Mouse (Mus musculus): ENCODE measurements around the gene Arhgef18. TPM values are rescaled to one million over a fixed set of nuclear protein-coding genes. Genes with fewer than 3 reads are reported as not detected.

Arhgef18 gene
- total and polyA plus RNA-seq, 3 experiments, result 3.0 to 6.6 TPM; not detected in 1

DNA sequence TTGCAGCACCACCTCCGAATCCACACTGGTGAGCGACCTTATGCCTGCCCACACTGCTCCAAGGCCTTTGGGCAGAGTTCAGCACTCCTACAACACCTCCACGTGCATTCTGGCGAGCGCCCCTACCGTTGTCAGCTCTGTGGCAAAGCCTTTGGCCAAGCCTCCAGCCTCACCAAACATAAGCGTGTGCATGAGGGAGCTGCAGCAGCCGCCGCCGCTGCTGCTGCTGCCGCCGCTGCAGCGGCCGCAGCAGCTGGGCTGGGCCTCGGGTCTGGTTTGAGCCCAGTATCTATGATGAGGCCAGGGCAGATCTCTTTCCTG, 103.6 kb downstream of the Arhgef18 start:
- no peak overlapping the region for H3K4me3 ChIP-seq (ENCODE audit: control insufficient read depth in 1 of 2, insufficient read depth in 1 of 2, low read depth in 2 of 2, low read length in 2 of 2)
- H3K9ac ChIP-seq (ENCODE audit: control insufficient read depth, low read depth, low read length, poor library complexity, severe bottlenecking), result no peak overlapping the region
- peaks cover 0 to 17% of the 10 kb centered on the region in 2 experiments; a peak in 2 of 4 replicates for H3K36me3 ChIP-seq (ENCODE audit: control insufficient read depth in 1 of 2, insufficient read depth in 2 of 2, low read length in 2 of 2)
- no peak for DNase-seq (ENCODE audit: low read depth, low spot score)
- H3K9me3 ChIP-seq (replicated peaks; ENCODE audit: insufficient read depth, low read length), result no peaks in the 10 kb centered on the region
- H3K4me1 ChIP-seq (ENCODE audit: control insufficient read depth in 1 of 2, insufficient read depth in 2 of 2, low read length in 2 of 2), result peaks cover 0 to 17% of the 10 kb centered on the region in 2 experiments; a peak in 2 of 4 replicates
- TF ChIP-seq MYB (IDR thresholded peaks at IDR 0.05; ENCODE audit: low read depth, low read length) (no peak), ZNF384 (IDR thresholded peaks at IDR 0.05; ENCODE audit: low read depth, low read length) (no peak), MYC (IDR thresholded peaks at IDR 0.05; ENCODE audit: low read depth, low read length) (no peak), NRF1 (IDR thresholded peaks at IDR 0.05; ENCODE audit: insufficient read depth, low read depth, low read length, poor library complexity, severe bottlenecking) (no peak), JUND (IDR thresholded peaks at IDR 0.05; ENCODE audit: low read depth, low read length) (no peak), MEF2A (IDR thresholded peaks at IDR 0.05; ENCODE audit: extremely low read depth, insufficient replicate concordance, low read depth, low read length, poor library complexity, severe bottlenecking) (no peak), CHD2 (IDR thresholded peaks at IDR 0.05; ENCODE audit: low read length) (no peak), EP300 (IDR thresholded peaks at IDR 0.05; ENCODE audit: low read depth in 1 of 2, low read length in 2 of 2) (no peak), ZMIZ1 (IDR thresholded peaks at IDR 0.05; ENCODE audit: low read depth, low read length) (no peak)
- no peaks in the 10 kb centered on the region; a peak in 1 of 4 replicates for H3K27me3 ChIP-seq (ENCODE audit: control insufficient read depth in 1 of 2, insufficient read depth in 2 of 2, low read length in 2 of 2)
- peaks cover 5% of the 10 kb centered on the region; the same call in 1 of the 2 replicates for H3K79me2 ChIP-seq (ENCODE audit: control insufficient read depth, insufficient read depth, low read length, poor library complexity)
- no peak overlapping the region for H3K27ac ChIP-seq (ENCODE audit: control insufficient read depth, low read depth, low read length)

DNA sequence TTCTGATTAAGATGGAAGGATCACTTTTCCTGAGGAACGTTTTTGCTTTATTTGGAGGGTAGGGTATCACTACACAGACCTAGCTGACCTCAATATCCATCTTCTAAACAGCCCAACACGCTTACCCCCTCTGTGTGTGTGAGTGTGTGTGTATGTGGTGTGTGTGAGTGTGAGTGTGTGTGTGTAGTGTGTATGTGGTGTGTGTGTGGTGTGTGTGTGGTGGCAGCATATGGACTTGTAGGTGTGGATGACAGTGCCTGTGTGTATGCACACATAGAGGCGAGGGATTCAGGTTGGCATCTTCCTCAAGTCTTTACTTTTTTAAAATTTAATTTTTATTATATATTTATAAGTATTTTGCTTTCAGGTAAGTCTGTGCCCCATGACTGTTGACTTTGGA, 105.8 kb downstream of the Arhgef18 start:
- peaks cover 0 to 16% of the 10 kb centered on the region in 2 experiments; a peak in 2 of 4 replicates for H3K4me1 ChIP-seq (ENCODE audit: control insufficient read depth in 1 of 2, insufficient read depth in 2 of 2, low read length in 2 of 2)
- H3K36me3 ChIP-seq (ENCODE audit: control insufficient read depth in 1 of 2, insufficient read depth in 2 of 2, low read length in 2 of 2), result peaks cover 0 to 16% of the 10 kb centered on the region in 2 experiments; a peak in 2 of 4 replicates
- H3K27ac ChIP-seq (ENCODE audit: control insufficient read depth, low read depth, low read length), result no peak overlapping the region
- no peak overlapping the region for H3K4me3 ChIP-seq (ENCODE audit: control insufficient read depth in 1 of 2, insufficient read depth in 1 of 2, low read depth in 2 of 2, low read length in 2 of 2)
- TF ChIP-seq ETS1 (IDR thresholded peaks at IDR 0.05; ENCODE audit: low read depth, low read length) (no peak), POLR2A (IDR thresholded peaks at IDR 0.05; ENCODE audit: control insufficient read depth in 1 of 2, insufficient read depth in 1 of 2, low read depth in 1 of 2, low read length in 2 of 2, poor library complexity in 1 of 2) (no peak), RCOR1 (IDR thresholded peaks at IDR 0.05; ENCODE audit: low read depth, low read length) (no peak), POLR2AphosphoS2 (IDR thresholded peaks at IDR 0.05; ENCODE audit: low read length) (no peak), HCFC1 (IDR thresholded peaks at IDR 0.05; ENCODE audit: low read depth, low read length) (no peak), JUND (IDR thresholded peaks at IDR 0.05; ENCODE audit: low read depth, low read length) (no peak)
- no peak for DNase-seq (ENCODE audit: low read depth, low spot score)
- no peaks in the 10 kb centered on the region for H3K9me3 ChIP-seq (replicated peaks; ENCODE audit: insufficient read depth, low read length)
- peaks cover 3% of the 10 kb centered on the region; the same call in 1 of the 2 replicates for H3K79me2 ChIP-seq (ENCODE audit: control insufficient read depth, insufficient read depth, low read length, poor library complexity)
- H3K9ac ChIP-seq (ENCODE audit: control insufficient read depth, low read depth, low read length, poor library complexity, severe bottlenecking), result no peak overlapping the region
- no peaks in the 10 kb centered on the region for H3K27me3 ChIP-seq (ENCODE audit: control insufficient read depth in 1 of 2, insufficient read depth in 2 of 2, low read length in 2 of 2)

DNA sequence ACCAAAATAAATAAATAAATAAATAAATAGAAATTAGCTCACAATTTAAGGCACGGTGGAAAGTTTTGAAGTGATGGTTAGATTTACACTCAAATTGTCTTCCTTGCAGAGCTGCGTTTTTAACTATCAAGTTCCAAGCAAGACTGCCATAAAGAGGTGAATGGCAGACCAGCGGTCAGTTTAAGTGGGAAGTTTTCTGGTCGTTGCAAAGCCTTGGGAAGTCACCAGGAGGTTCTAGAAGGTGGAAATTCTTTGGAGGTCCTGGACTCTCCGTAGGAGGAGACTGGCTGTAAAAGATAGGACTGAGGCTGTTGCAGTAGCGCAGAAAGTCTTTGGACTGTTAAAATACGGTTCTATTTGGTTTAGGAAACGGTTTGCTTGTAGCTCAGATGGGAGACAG, 106.9 kb downstream of the Arhgef18 start:
- no peak for TF ChIP-seq RCOR1 (IDR thresholded peaks at IDR 0.05; ENCODE audit: low read depth, low read length)
- no peak for TF ChIP-seq ETS1 (IDR thresholded peaks at IDR 0.05; ENCODE audit: low read depth, low read length)
- TF ChIP-seq ZKSCAN1 (IDR thresholded peaks at IDR 0.05; ENCODE audit: low read depth, low read length), result no peak
- TF ChIP-seq MEF2A (IDR thresholded peaks at IDR 0.05; ENCODE audit: extremely low read depth, insufficient replicate concordance, low read depth, low read length, poor library complexity, severe bottlenecking), result no peak
- TF ChIP-seq MAZ (IDR thresholded peaks at IDR 0.05; ENCODE audit: low read depth, low read length), result no peak
- TF ChIP-seq ZC3H11A (IDR thresholded peaks at IDR 0.05; ENCODE audit: low read depth, low read length), result no peak
- no peak for TF ChIP-seq JUND (IDR thresholded peaks at IDR 0.05; ENCODE audit: low read depth, low read length)
- TF ChIP-seq CHD2 (IDR thresholded peaks at IDR 0.05; ENCODE audit: low read length), result no peak
- no peak for TF ChIP-seq TCF12 (IDR thresholded peaks at IDR 0.05; ENCODE audit: low read depth, low read length)
- no peak for TF ChIP-seq POLR2AphosphoS2 (IDR thresholded peaks at IDR 0.05; ENCODE audit: low read length)
- no peak for TF ChIP-seq BHLHE40 (IDR thresholded peaks at IDR 0.05; ENCODE audit: borderline replicate concordance, low read depth, low read length)
- TF ChIP-seq SMC3 (IDR thresholded peaks at IDR 0.05; ENCODE audit: low read depth, low read length), result no peak
- no peak for TF ChIP-seq NRF1 (IDR thresholded peaks at IDR 0.05; ENCODE audit: insufficient read depth, low read depth, low read length, poor library complexity, severe bottlenecking)
- no peak for TF ChIP-seq USF1 (IDR thresholded peaks at IDR 0.05; ENCODE audit: low read depth, low read length)
- TF ChIP-seq CTCF (IDR thresholded peaks at IDR 0.05 in 2 of 3, conservative IDR thresholded peaks at IDR 0.05 in 1 of 3; ENCODE audit: control insufficient read depth in 1 of 3, insufficient read depth in 1 of 3, low read depth in 2 of 3, low read length in 3 of 3, poor library complexity in 1 of 3, severe bottlenecking in 1 of 3), result no peak
- TF ChIP-seq GABPA (IDR thresholded peaks at IDR 0.05; ENCODE audit: low read depth, low read length), result no peak
- no peaks in the 10 kb centered on the region for H3K9me3 ChIP-seq (replicated peaks; ENCODE audit: insufficient read depth, low read length)
- H3K9ac ChIP-seq (ENCODE audit: control insufficient read depth, low read depth, low read length, poor library complexity, severe bottlenecking), result peak overlapping the region; percentile 81
- peak overlapping the region; percentile 46 to 75 for H3K4me3 ChIP-seq (ENCODE audit: control insufficient read depth in 1 of 2, insufficient read depth in 1 of 2, low read depth in 2 of 2, low read length in 2 of 2)
- no peaks in the 10 kb centered on the region for H3K27me3 ChIP-seq (ENCODE audit: control insufficient read depth in 1 of 2, insufficient read depth in 2 of 2, low read length in 2 of 2)
- peaks cover 3% of the 10 kb centered on the region; the same call in 1 of the 2 replicates for H3K79me2 ChIP-seq (ENCODE audit: control insufficient read depth, insufficient read depth, low read length, poor library complexity)
- H3K4me1 ChIP-seq (ENCODE audit: control insufficient read depth in 1 of 2, insufficient read depth in 2 of 2, low read length in 2 of 2), result peaks cover 0 to 6% of the 10 kb centered on the region in 2 experiments; a peak in 2 of 4 replicates
- H3K27ac ChIP-seq (ENCODE audit: control insufficient read depth, low read depth, low read length), result peak overlapping the region; percentile 75
- peaks cover 0 to 6% of the 10 kb centered on the region in 2 experiments; a peak in 2 of 4 replicates for H3K36me3 ChIP-seq (ENCODE audit: control insufficient read depth in 1 of 2, insufficient read depth in 2 of 2, low read length in 2 of 2)
- no peak for DNase-seq (ENCODE audit: low read depth, low spot score)

All from MEL (cell line).